ENCODE assay signal across 16 mouse cellular contexts in the genomic region with DNA sequence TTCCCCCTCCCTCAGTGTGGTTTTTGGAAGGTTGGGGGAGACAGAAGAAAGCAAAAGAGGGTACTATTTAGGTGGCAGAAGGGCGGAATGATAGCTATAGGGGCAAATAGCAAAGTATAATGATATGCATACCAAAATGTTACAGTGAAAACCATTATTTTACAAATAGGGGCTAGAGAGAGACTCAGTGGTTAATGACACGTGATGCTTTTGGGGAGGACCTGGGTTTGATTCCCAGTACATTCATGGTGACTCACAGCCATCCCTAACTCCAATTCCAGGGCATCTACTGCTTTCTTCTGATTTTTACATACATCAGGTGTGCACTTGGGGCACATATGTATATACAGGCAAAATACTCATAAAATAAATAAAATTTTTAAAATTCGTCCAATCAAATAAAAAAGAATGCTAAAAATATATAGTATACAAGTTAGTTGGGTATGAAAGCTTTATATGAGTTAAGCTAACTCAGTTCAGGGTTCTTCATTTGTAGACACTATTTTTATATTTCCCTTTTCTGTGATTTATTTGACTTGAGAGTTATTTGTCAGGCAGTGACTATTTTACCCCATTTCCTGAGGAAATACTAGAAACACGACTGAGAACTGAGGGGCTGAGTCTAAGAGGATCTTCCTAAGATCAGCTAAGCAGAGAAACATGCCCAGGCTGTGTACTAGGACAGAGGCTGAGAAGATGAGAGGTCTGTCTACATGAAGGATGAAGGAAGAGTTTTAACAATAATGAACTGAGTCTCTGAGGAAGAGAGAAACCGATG.
DNase-seq lines count a peak whose midpoint lies in the region; ATAC-seq and TF ChIP-seq lines count a peak whose summit lies in the region.
"Had no signal": no experiment of that assay in that cellular context is flagged by ENCODE, and none has a peak within 500 bp of the region (broad histone marks: within the 10 kb centered on the region; RNA-seq: fewer than 3 reads in every experiment).

No protein-coding gene starts in this region.

- no peak overlapping the region for H3K27ac ChIP-seq in embryonic facial prominence, embryonic 12.5 days
- no peak overlapping the region for H3K27ac ChIP-seq in embryonic facial prominence, embryonic 10.5 days (replicated peaks)
- H3K27ac ChIP-seq in hindbrain, postnatal 0 days, result no peak overlapping the region
- H3K27ac ChIP-seq in hindbrain, embryonic 16.5 days (ENCODE audit: low read depth, low read length), result no peak overlapping the region
- H3K27ac ChIP-seq in spleen, adult 2 months (ENCODE audit: insufficient read depth, low read length), result peak overlapping the region; percentile 41; the same call in 1 of the 2 replicates
- peak overlapping the region; percentile 32; the same call in 1 of the 2 replicates for H3K27ac ChIP-seq in small intestine, adult 2 months (ENCODE audit: insufficient read depth, low read depth, low read length)
- H3K27ac ChIP-seq: forebrain, embryonic 10.5 days; liver, embryonic 14.5 days; midbrain, embryonic 15.5 days; neural tube, embryonic 12.5 days had no signal

- no peak overlapping the region for H3K4me3 ChIP-seq in embryonic facial prominence, embryonic 12.5 days
- H3K4me3 ChIP-seq in embryonic facial prominence, embryonic 10.5 days, result no peak overlapping the region
- no peak overlapping the region for H3K4me3 ChIP-seq in hindbrain, postnatal 0 days (ENCODE audit: low read length)
- no peak overlapping the region for H3K4me3 ChIP-seq in hindbrain, embryonic 16.5 days (ENCODE audit: low read length)
- no peak overlapping the region for H3K4me3 ChIP-seq in spleen, adult 2 months (ENCODE audit: extremely low read depth, insufficient read depth, insufficient read length)
- H3K4me3 ChIP-seq in small intestine, adult 2 months (ENCODE audit: low read depth, low read length), result no peak overlapping the region
- H3K4me3 ChIP-seq: forebrain, embryonic 10.5 days; midbrain, embryonic 15.5 days; neural tube, embryonic 12.5 days had no signal

- no peak for ATAC-seq in embryonic facial prominence, embryonic 12.5 days (ENCODE audit: insufficient number of reproducible peaks, insufficient read depth, low FRiP score, low TSS enrichment)
- no peak for ATAC-seq in hindbrain, postnatal 0 days
- ATAC-seq in hindbrain, embryonic 16.5 days, result no peak
- ATAC-seq: inflammation-experienced regulatory T-cells, adult 6 months; midbrain, embryonic 15.5 days had no signal

- H3K9me3 ChIP-seq in embryonic facial prominence, embryonic 12.5 days, result no peaks in the 10 kb centered on the region
- H3K9me3 ChIP-seq in embryonic facial prominence, embryonic 10.5 days, result no peaks in the 10 kb centered on the region
- H3K9me3 ChIP-seq in hindbrain, postnatal 0 days (ENCODE audit: low read length), result no peaks in the 10 kb centered on the region
- H3K9me3 ChIP-seq in hindbrain, embryonic 16.5 days (ENCODE audit: control insufficient read depth, low read length), result no peaks in the 10 kb centered on the region
- H3K9me3 ChIP-seq: forebrain, embryonic 10.5 days; midbrain, embryonic 15.5 days; neural tube, embryonic 12.5 days had no signal

- H3K9ac ChIP-seq in embryonic facial prominence, embryonic 12.5 days, result no peak overlapping the region
- no peak overlapping the region for H3K9ac ChIP-seq in hindbrain, postnatal 0 days (replicated peaks; ENCODE audit: low read length)
- H3K9ac ChIP-seq in hindbrain, embryonic 16.5 days (ENCODE audit: low read depth, low read length), result no peak overlapping the region
- H3K9ac ChIP-seq: liver, embryonic 14.5 days; midbrain, embryonic 15.5 days; neural tube, embryonic 12.5 days had no signal

- 73% methylated on average over 5 of the region's 5 CpGs for WGBS in embryonic facial prominence, embryonic 12.5 days
- WGBS in embryonic facial prominence, embryonic 10.5 days, result 77% methylated on average over 5 of the region's 5 CpGs
- WGBS in hindbrain, postnatal 0 days, result 77% methylated on average over 5 of the region's 5 CpGs
- 82% methylated on average over 5 of the region's 5 CpGs for WGBS in hindbrain, embryonic 16.5 days
- 41% methylated on average over 5 of the region's 5 CpGs for WGBS in spleen, adult 2 months
- WGBS in small intestine, adult 2 months, result 79% methylated on average over 5 of the region's 5 CpGs

- TF ChIP-seq CTCF in hindbrain, postnatal 0 days (IDR thresholded peaks at IDR 0.05; ENCODE audit: low read depth), result no peak
- TF ChIP-seq CTCF in spleen, adult 2 months (IDR thresholded peaks at IDR 0.05; ENCODE audit: extremely low read depth, insufficient read depth, insufficient read length, insufficient replicate concordance), result no peak
- TF ChIP-seq CTCF in small intestine, adult 2 months (IDR thresholded peaks at IDR 0.05; ENCODE audit: extremely low read depth, insufficient read length, insufficient replicate concordance, low read depth, low read length), result no peak

- DNase-seq in embryonic facial prominence, embryonic 10.5 days (ENCODE audit: low spot score), result no peak
- no peak for DNase-seq in hindbrain, postnatal 0 days (ENCODE audit: low spot score)
- DNase-seq in spleen, adult 2 months (ENCODE audit: low read depth in 1 of 2, low spot score in 2 of 2), result no peak
- DNase-seq in spleen, postnatal 10 days (ENCODE audit: low spot score in 2 of 2), result no peak
- no peak for DNase-seq in adrenal gland, postnatal 10 days
- DNase-seq: cerebellum, adult 8-10 months; embryo, embryonic 11 days; thymus, adult 18-20 months had no signal

- no peaks in the 10 kb centered on the region for H3K36me3 ChIP-seq in embryonic facial prominence, embryonic 12.5 days
- H3K36me3 ChIP-seq in embryonic facial prominence, embryonic 10.5 days (replicated peaks), result no peaks in the 10 kb centered on the region
- H3K36me3 ChIP-seq in hindbrain, postnatal 0 days (ENCODE audit: insufficient read depth, low read length), result no peaks in the 10 kb centered on the region
- no peaks in the 10 kb centered on the region for H3K36me3 ChIP-seq in hindbrain, embryonic 16.5 days (ENCODE audit: control insufficient read depth, insufficient read depth, low read length)
- H3K36me3 ChIP-seq in spleen, adult 2 months (ENCODE audit: control insufficient read depth, insufficient read depth, low read length), result no peaks in the 10 kb centered on the region; the same call in 1 of the 2 replicates
- H3K36me3 ChIP-seq in small intestine, adult 2 months (ENCODE audit: control insufficient read depth, insufficient read depth, low read length), result peaks cover 3% of the 10 kb centered on the region; the same call in 1 of the 2 replicates
- H3K36me3 ChIP-seq: forebrain, embryonic 10.5 days; midbrain, embryonic 15.5 days; neural tube, embryonic 12.5 days had no signal

- peak overlapping the region; percentile 45 for H3K4me2 ChIP-seq in embryonic facial prominence, embryonic 12.5 days (replicated peaks)
- H3K4me2 ChIP-seq in hindbrain, postnatal 0 days (ENCODE audit: low read depth, low read length), result 0 out of 2 replicates have a peak overlapping the region, but pooled peaks have one; percentile 13
- no peak overlapping the region; the same call in 1 of the 2 replicates for H3K4me2 ChIP-seq in hindbrain, embryonic 16.5 days (ENCODE audit: low read length)

- no peaks in the 10 kb centered on the region for H3K27me3 ChIP-seq in embryonic facial prominence, embryonic 12.5 days
- H3K27me3 ChIP-seq in embryonic facial prominence, embryonic 10.5 days (replicated peaks; ENCODE audit: low read depth, poor library complexity, severe bottlenecking), result no peaks in the 10 kb centered on the region
- no peaks in the 10 kb centered on the region for H3K27me3 ChIP-seq in hindbrain, postnatal 0 days (ENCODE audit: insufficient read depth, low read length)
- no peaks in the 10 kb centered on the region for H3K27me3 ChIP-seq in hindbrain, embryonic 16.5 days (replicated peaks; ENCODE audit: control insufficient read depth, insufficient read depth, low read length)
- no peaks in the 10 kb centered on the region for H3K27me3 ChIP-seq in spleen, adult 2 months (ENCODE audit: control insufficient read depth, insufficient read depth, low read length)
- H3K27me3 ChIP-seq in small intestine, adult 2 months (ENCODE audit: control insufficient read depth, insufficient read depth, low read length), result no peaks in the 10 kb centered on the region
- H3K27me3 ChIP-seq: midbrain, embryonic 15.5 days; neural tube, embryonic 12.5 days had no signal

- H3K4me1 ChIP-seq in embryonic facial prominence, embryonic 12.5 days, result peaks cover 48% of the 10 kb centered on the region
- H3K4me1 ChIP-seq in embryonic facial prominence, embryonic 10.5 days, result peaks cover 63% of the 10 kb centered on the region
- 0 out of 2 replicates have a peak, but pooled peaks cover 6% of the 10 kb centered on the region for H3K4me1 ChIP-seq in hindbrain, postnatal 0 days (ENCODE audit: insufficient read depth, low read length)
- peaks cover 9% of the 10 kb centered on the region for H3K4me1 ChIP-seq in hindbrain, embryonic 16.5 days (ENCODE audit: control insufficient read depth, insufficient read depth, low read depth, low read length)
- peaks cover 23% of the 10 kb centered on the region for H3K4me1 ChIP-seq in spleen, adult 2 months (ENCODE audit: control insufficient read depth, insufficient read depth, insufficient read length)
- H3K4me1 ChIP-seq in small intestine, adult 2 months (ENCODE audit: control insufficient read depth, insufficient read depth, insufficient read length, low read length), result peaks cover 13% of the 10 kb centered on the region; the same call in 1 of the 2 replicates

- TF ChIP-seq POLR2A in spleen, adult 2 months (IDR thresholded peaks at IDR 0.05; ENCODE audit: low read depth, low read length), result no peak
- no peak for TF ChIP-seq POLR2A in small intestine, adult 2 months (IDR thresholded peaks at IDR 0.05; ENCODE audit: low read depth, low read length)

Comparison
In these comparisons a context has a peak if more than half of its experiments do, and no peak if none do; other contexts are left out.
1. H3K27ac ChIP-seq: peak in spleen, adult 2 months (single experiment) and small intestine, adult 2 months (single experiment); none in embryonic facial prominence, embryonic 12.5 days (single experiment), embryonic facial prominence, embryonic 10.5 days (single experiment), hindbrain, postnatal 0 days (single experiment) and hindbrain, embryonic 16.5 days (single experiment).